Mouse (Mus musculus): ENCODE measurements around the gene Megf8.

Megf8 gene

DNA sequence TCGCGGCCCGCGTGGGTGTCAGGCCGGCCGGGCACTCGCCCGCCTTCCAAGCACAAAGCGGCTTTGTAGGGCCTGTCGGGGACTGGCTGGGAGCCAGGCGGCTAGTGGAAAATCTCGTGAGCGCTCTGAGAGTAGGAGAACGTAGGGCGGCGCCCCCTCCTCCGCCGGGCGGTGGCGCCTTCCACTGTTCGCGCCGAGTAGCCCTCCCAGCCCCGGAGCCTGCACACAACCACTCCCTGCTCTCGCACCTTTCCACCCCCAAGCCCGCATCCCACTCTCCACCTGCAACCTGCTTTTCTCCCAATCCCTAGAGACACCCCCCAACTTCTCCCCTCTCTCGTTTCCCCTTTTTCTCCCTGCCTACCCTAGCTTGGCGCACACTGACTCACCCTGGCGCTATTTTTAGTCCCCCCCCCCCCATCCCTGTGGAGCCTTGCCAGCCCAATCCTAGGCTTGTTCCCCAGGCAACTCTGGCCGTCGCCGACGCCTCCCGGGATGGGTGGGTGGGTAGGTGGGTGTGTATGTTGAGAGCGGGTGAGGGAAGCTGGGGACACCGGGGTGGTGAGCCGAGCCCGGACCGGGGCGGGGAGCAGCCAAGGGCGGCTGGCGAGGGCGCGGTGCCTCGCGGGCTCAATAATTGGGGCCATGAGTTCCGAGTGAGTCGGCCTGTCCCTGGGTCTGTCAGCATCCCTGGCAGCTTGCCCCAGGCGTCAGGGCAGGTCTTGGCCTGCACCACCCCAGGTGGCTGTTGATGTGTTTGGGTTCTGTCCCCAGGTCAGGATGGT is 37.7 kb upstream of the Megf8 start:
- DNase-seq: peak; percentile 87 to 88

GRCm38 (mm10) chr7:25279861-25280791 is 36.8 kb upstream of the Megf8 start:
- peak in 1 of 2 experiments; percentile 47 for DNase-seq

DNA sequence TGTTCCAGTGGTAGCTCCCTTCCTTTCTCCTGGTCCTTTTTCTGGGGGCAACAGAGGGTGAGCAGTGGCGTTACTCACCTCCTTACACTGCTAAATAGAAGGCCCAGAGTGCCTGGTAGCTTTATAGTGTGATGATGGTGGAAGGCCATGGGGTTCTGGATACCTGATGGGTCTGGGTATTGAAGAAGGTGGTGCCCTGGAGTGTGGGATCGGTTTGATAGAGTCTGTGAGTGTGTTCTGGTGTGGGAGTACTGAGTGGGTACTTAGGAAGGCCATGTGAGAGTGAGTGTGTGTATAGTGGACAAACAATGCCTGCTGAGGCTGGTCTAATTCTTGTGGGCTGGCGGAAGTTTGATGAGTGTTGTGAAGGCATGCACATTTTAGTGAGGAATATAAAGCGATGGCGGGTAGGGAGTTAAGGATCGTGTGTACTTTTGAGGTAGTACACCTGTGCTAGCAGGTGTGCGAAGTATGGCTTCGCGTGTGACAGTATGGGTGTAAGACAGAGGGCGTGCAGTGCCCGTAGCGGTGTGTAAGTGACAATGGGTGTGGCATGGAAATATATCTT is 35.7 kb upstream of the Megf8 start:
- DNase-seq: no peak

DNA sequence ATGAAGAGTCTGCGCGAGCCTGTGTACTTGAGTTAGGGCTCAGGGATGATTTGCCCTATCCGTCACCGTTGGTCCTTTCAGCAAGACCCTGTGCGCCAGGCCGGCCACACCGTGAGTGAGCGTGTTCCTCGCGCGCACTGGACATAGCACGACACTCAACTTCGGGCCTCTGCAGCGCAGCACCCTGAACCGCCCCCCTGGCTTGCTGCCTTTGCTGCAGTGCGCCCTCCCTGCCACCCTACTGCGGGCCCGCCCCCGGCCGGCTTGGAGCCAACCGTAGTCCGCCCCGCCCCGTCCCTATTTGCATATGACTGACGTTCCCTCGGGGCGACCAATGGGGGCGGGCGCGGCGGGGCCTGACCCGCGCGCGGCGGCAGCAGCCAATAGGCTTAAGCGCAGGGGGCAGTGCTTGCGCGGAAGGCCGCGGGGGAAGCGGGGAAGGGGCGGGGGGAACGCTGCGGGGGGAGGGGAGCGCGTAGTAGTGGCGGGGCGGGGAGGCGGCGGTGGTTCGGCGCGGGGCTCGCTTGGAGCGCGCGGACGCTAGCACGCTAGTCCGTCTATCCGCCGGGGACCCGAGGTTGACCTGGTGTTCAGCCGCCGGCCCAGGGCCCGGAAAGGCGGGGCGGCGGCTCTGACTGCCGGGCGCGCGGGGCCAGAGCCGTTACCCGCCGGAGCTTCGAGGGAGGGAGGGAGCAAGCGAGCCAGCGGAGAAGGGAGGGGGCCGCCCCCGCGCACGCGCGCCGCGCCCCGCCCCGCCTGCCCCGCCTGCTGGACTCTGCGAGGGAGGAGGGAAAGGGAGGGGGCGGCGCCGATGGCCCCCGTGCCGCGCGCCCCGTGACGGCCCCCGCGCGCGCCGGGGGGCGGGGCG is 35.0 kb upstream of the Megf8 start:
- DNase-seq: peak; percentile 98 to 99

DNA sequence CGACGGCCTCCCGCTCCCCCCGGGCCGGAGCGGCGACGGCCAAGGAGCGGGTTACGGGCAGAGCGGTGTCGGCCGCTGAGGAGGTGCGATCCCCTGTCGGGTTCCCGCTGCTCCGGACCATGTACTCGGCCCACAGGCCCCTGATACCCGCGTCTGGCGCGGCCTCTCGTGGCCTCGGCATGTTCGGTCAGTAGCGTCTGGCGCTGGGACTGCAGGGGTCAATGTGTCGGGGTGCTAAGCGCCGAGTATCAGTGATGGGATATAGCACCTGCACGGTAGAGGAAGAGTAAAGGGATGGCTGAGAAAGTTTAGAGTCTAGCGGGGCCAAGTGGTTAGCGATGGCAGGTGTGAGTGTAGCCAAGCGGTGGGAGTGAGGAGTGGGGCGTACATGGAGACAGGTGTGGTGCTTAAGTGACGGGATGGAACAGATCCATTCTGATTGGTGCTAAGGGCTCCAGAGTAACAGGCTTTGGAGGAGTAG is 34.2 kb upstream of the Megf8 start:
- DNase-seq: peak; percentile 49 to 70

DNA sequence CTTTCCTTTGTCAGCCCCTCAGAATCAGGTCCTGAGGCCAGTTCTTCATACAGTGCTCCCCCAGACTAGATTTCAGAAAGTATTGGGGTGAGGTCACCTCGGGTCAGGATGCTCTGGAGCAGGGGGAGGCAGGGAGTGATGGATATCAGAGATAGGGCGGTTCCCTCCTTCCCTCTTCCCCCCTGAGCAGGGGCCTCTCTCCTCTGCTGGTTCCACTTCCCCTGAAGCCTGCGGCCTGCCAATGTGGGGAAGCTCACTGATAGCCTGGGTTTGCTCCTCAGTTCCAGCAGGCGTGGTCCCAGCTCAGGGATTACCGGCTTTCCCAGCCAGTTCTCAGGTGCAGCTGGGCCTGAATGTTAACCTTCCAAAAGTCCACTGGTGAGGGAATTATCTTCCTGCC is 33.3 kb upstream of the Megf8 start:
- peak in 1 of 2 experiments; percentile 30 for DNase-seq

DNA sequence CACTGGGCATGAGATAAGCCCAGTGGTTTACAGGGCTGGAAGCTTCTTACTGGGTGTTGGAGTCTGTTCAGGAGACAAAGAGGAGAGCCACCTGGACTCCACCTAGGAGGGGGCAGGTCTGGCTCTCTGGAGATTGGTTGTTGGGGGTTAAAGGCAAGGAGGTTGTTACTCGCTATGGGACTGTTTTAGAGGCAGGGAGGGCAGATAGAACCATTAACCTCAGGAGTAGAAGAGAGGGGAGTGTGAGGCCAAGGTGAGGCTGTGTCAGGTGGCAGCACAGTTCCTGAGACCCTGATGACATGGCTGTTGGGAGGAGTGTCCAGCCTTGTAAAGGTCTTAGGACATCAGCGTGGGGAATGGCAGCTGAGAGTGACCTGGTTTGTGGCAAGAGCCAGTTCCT is 32.8 kb upstream of the Megf8 start:
- no peak for DNase-seq

GRCm38 (mm10) chr7:25284766-25285165 is 32.2 kb upstream of the Megf8 start:
- DNase-seq: peak in 1 of 2 experiments; percentile 22

DNA sequence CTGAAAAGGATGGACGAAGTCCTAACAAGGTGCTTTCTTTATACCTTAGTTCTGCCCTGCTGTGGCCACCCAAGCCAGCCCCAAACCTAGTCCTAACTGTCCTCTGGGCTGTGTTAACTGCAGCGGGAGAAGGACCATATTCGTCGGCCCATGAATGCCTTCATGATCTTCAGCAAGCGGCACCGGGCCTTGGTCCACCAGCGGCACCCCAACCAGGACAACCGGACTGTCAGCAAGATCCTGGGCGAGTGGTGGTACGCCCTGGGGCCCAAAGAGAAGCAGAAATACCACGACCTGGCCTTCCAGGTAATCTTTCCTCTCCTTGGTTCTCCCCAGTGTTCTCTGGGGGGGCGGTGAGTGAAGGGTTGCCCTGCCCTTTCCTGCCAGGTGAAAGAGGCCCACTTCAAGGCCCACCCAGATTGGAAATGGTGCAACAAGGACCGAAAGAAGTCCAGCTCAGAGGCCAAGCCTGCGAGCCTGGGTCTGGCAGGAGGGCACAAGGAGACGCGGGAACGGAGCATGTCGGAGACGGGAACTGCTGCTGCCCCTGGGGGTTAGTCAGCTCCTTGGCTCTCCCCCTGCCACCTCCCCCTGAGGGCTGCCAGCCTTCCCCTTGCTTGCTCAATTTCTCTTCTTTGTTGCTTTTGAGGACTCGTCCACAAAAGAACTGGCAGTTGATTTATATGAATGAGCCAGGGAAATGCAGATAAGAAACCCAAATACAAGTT is 31.3 kb upstream of the Megf8 start:
- peak in 1 of 2 experiments; percentile 16 for DNase-seq

DNA sequence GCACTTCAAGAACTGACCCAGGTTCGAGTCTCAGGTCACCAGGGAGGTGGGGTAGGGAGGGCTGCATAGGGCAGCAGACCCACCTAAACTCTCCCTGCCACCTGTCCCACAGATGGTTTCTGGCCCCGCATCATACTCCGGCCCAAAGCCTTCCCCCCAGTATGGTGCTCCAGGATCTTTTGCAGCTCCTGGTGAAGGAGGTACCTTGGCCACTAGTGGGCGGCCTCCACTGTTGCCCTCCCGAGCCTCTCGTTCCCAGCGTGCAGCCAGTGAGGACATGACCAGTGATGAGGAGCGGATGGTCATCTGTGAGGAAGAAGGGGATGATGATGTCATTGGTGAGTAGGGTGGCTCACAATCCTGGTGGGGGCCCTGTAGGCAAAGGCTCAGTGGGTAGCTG is 30.0 kb upstream of the Megf8 start:
- peak in 1 of 2 experiments; percentile 12 for DNase-seq

GRCm38 (mm10) chr7:25288011-25288410 is 29.0 kb upstream of the Megf8 start:
- DNase-seq: no peak

- DNase-seq: no peak
These were observed 28.2 kb upstream of the Megf8 start for GRCm38 (mm10) chr7:25288721-25289120.

DNA sequence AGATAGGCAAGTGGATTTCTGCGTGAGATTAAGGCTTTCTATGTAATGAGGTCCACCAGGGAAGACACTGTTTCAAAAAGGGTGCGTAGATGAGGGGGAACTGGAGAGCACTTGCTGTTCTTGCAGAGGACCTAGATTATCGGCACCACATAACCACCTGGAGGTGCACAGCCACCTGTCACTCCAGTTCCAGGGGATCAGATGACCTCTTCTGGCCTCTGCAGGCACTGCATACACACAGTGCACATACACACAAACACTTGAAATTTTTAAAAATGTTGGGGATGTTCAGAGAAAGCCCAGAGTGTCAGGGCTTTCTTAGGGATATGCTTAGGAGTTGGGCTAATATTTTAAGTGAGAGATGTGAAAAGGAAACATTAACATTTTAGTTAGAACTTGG is 27.0 kb upstream of the Megf8 start:
- peak in 1 of 2 experiments; percentile 1 for DNase-seq

- DNase-seq: peak in 1 of 2 experiments; percentile 1
These were observed 26.5 kb upstream of the Megf8 start for GRCm38 (mm10) chr7:25290463-25290862.

- peak in 1 of 2 experiments; percentile 3 for DNase-seq
These were observed 26.1 kb upstream of the Megf8 start for GRCm38 (mm10) chr7:25290911-25291310.

DNA sequence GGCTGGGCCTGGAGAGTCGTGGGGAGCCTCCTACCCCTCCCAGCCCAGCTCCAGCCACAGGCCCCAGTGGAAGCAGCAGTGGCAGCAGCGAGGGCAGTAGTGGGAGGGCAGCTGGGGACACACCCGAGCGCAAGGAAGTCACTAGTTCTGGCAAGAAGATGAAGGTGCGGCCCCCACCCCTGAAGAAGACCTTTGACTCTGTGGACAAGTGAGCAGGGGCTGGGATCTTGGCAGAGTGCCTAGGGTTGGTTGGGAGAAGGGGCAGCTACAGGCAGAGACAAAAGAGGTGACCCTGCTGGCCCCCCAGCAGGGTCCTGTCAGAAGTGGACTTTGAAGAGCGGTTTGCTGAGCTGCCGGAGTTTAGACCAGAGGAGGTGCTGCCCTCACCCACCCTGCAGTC is 24.9 kb upstream of the Megf8 start:
- peak in 1 of 2 experiments; percentile 1 for DNase-seq

DNA sequence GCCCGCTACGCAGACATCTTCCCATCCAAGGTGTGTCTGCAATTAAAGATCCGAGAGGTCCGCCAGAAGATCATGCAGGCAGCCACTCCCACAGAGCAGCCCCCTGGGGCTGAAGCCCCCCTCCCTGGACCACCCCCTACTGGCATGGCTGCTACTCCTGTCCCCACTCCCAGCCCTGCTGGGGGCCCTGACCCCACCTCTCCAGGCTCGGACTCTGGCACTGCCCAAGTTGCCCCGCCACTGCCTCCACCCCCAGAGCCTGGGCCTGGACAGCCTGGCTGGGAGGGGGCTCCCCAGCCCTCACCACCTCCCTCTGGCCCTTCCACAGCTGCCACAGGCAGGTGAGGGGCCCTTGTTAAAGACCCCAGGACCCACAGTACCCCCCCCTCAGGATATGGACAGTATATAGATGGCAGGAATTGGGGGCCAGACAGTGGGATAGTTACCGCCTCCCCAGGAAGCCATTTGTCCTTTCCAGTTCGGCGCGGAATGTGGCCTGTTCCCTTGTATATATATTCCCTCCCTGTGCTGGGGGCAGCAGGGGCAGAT is 23.7 kb upstream of the Megf8 start:
- peak; percentile 1 to 34 for DNase-seq

- no peak for DNase-seq
These were observed 22.5 kb upstream of the Megf8 start for GRCm38 (mm10) chr7:25294495-25294894.

- peak in 1 of 2 experiments; percentile 1 for DNase-seq
These were observed 21.8 kb upstream of the Megf8 start for GRCm38 (mm10) chr7:25294960-25295722.

DNA sequence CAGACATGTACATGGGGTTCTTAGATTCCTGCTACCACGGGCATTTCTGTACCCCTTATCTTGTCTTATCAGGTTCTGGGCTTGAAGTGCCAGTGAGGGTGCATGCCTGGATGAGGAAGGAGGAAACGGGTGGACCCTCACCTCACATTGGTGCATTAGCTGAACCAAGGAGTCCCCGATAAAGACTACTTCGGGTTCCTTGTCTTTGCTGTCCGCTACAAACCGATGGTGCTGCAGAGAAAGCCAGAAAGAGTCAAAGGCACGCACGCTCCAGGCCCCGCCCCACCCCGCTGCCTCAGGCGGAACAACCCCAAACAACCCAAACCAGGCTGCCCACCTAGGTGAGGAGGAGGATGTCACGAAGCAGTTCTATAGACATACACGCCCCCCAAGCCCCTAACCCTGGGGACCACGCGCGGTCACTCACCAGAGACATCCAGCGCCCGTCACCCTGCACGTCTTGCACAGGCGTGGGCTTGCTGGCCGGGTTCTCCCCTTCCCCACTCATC is 20.0 kb upstream of the Megf8 start:
- DNase-seq: peak; percentile 58 to 73

Measured in thymus, postnatal 36 days (tissue).